Mouse (Mus musculus): Measurements from ENCODE around the gene Dysf. TPM values are rescaled to one million over a fixed set of nuclear protein-coding genes. Genes with fewer than 3 reads are reported as not detected.

The Dysf gene
- total RNA-seq, 1 experiment from 2014 or later = not detected

Other genes starting within 250 kb of the Dysf start
- gene Ankrd53, start 245.9 kb upstream of the Dysf start, total RNA-seq (2017) = not detected in 3 replicates
- 28.5 to 36.4 TPM (median 35.7 TPM) in 3 replicates for gene Tex261, start 232.8 kb upstream of the Dysf start, total RNA-seq (2017)
- 24.2 to 28.4 TPM (median 24.6 TPM) in 3 replicates for gene Nagk, start 213.6 kb upstream of the Dysf start, total RNA-seq (2017)
- 16.8 to 28.8 TPM (median 20.6 TPM) in 3 replicates for gene Paip2b, start 176.8 kb upstream of the Dysf start, total RNA-seq (2017)
- 186 to 334 TPM (median 275 TPM) in 3 replicates for gene Zfp638, start 141.5 kb upstream of the Dysf start, total RNA-seq (2017)